Mouse (Mus musculus) yolk sac, embryonic 10.5 days (tissue): Measurements from ENCODE around the gene Dtymk.
A peak's percentile ranks its signal among the peaks of the same experiment; 100 is the strongest.
"Not testable (repeated sequence)": the region's sequence is repeated elsewhere in the genome, so short reads cannot be mapped to it uniquely, and the experiment has no call there.

Experiments used
- DNase-seq: peaks from one replicate; pipeline ENCODE4 v3.0.0-alpha.2; 2017; ENCODE audit warnings: low spot score

Dtymk gene

GRCm38 (mm10) chr1:93801741-93802238 is at the start of gene Dtymk:
TSS of gene Dtymk (minus strand) at chr1:93801934.
- peak; percentile 94 for DNase-seq

GRCm38 (mm10) chr1:93845766-93846366 is 44.1 kb upstream of the Dtymk start:
- not testable (repeated sequence) for DNase-seq

GRCm38 (mm10) chr1:93838569-93838968 is 36.8 kb upstream of the Dtymk start:
- not testable (repeated sequence) for DNase-seq

GRCm38 (mm10) chr1:93837335-93837734 is 35.6 kb upstream of the Dtymk start:
- no peak for DNase-seq

- no peak for DNase-seq
These were observed 34.8 kb upstream of the Dtymk start for GRCm38 (mm10) chr1:93836532-93836913.

DNA sequence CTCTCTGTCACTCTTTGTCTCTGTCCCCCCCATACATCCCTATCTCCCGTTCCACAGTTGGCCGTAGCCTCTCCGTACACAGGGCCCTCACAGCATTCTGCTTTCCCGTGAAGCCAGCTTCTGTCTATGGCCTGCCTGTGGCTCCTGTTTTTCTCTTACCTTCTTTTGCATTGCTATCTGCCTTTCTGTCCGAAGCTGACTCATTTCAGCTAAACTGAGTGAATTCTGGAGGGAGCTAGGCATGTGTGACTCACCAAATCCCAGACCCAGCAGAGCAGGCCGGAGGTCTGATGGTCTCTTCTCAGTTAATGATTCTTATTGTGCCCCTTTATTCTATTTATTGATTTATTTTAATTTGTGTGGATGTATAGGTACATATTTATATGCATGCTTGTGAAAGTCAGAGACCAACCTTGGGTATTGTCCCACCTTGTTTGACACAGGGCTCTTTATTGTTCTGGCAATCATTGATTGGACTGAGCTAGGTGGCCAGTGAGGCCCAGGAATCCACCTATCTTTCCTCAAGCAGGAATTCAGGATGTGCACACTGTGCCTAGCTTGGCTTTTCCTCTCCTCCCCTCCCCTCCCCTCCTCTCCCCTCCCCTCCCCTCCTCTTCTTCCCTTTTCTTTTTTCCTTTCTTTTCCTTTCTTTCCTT is 34.3 kb upstream of the Dtymk start:
- no peak for DNase-seq

GRCm38 (mm10) chr1:93835211-93835610 is 33.5 kb upstream of the Dtymk start:
- DNase-seq: no peak

- DNase-seq: no peak
These were observed 33.0 kb upstream of the Dtymk start for GRCm38 (mm10) chr1:93834671-93835150.

DNA sequence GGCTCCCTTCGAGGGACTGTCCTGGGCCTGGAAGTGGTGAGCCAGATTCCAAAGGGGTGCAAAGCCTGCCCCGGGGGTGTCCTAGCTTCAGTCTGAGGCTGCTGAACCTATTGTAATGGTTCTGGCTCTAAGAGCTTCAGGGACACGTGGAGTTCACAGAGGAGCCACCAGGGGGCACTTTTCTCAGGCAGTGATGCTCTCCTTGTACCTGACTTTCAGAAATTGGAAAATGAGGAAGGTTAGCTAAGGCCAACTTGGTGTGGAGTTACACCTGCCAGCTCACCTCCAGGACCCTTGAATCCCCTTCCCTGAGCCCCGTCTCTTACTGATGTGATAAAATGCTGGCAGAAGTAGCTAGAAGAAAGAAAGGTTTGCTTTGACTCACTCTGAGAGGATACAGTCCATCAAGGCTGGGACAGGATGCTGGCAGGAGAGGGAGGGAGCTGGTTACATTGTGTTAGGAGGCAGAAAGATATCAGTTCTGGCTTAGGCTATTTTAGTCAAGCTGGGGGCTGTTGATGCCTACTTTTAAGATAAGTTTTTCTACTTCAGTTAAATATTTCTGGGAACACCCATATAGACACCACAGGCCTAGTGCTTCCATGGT is 31.1 kb upstream of the Dtymk start:
- not testable (repeated sequence) for DNase-seq

DNA sequence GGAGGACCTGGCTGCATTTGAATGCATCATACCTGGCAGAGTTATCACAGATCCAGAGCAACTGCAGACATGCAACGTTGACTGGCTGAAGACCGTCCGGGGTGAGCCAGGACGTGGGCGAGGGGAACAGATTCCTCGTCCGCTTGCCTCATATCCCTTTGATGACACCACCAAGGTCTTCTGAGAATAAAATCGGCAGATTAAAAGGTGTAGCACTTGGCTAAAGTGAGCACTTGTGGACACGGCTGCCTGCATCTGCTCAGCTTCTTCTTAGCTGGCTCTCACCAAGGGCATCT is 24.8 kb upstream of the Dtymk start:
- no peak for DNase-seq

GRCm38 (mm10) chr1:93825771-93826539 is 24.2 kb upstream of the Dtymk start:
- no peak for DNase-seq

DNA sequence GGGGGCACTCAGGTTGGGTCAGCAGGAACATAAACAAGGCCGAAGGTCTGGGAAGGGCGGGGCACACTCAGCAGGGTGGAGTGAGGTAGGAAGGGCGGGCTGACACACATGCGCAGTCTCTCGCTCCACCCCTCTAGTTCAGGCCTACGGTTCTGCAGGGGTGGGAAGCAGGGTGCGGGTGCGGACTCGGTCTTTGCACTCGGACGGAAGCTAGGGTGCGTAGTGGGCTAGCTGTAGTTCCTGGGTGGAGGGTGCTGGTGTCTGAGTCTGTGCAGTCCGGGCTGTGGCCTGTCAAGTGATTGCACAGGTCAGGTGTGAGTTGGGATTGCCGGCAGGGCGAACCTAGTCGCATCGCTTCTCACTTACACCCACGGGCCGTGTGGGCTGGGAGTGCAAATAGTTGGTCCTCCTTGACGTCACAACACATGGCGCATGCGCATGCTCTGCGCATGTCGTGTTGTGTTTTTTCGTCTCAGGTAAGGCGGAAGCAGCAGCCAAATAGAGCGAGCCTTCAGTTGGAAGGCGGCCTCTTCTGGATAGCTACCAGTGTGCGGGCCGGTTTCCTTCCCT is 23.5 kb upstream of the Dtymk start:
- peak; percentile 96 for DNase-seq

- no peak for DNase-seq
These were observed 22.9 kb upstream of the Dtymk start, which contains the start of gene D2hgdh for GRCm38 (mm10) chr1:93824609-93825008. TSS of gene D2hgdh (plus strand) at chr1:93824909.

DNA sequence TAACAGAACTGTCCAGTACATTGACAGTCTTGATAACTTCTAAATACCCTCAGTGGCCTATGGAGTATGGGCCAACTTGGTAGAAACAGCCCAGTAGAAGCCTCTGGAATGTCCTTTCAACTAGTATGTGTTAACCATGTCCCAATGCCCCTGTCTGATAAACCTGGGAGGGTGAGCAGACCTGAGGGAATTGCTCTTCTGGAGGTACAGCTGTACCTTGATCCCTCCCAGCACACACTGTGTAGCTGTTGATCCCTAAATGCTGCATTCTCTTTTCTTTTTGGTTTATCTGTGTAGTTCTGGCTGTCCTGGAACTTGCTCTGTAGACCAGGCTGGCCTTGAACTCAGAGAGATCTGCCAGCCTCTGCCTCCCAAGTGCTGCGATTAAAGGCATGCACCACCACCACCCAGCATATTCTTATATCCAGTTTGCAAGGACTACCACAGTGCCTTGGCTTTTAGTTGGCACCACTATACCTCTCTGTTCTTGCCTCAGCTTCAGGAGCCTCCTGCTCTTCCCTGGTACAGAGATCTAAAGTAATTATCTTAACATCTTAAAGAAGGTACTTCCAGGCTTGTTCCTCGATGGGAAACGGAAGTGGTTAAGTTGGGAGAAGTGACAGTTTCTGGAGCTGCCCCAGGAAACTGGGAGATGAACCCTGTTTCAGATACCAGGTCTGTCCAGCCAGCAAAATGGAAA is 22.2 kb upstream of the Dtymk start:
- DNase-seq: no peak

GRCm38 (mm10) chr1:93818722-93819121 is 17.0 kb upstream of the Dtymk start:
- no peak for DNase-seq

GRCm38 (mm10) chr1:93817823-93818532 is 16.2 kb upstream of the Dtymk start:
- no peak for DNase-seq

- DNase-seq: no peak
These were observed 9.8 kb upstream of the Dtymk start for GRCm38 (mm10) chr1:93811495-93812039.

GRCm38 (mm10) chr1:93810011-93810410 is 8.3 kb upstream of the Dtymk start:
- DNase-seq: no peak

GRCm38 (mm10) chr1:93808871-93809270 is 7.1 kb upstream of the Dtymk start:
- DNase-seq: peak; percentile 71

GRCm38 (mm10) chr1:93805221-93805951 is 3.7 kb upstream of the Dtymk start:
- DNase-seq: no peak
